Mouse (Mus musculus) CH12.LX (cell line): ENCODE results near the gene Gli3.

Experiments used
- CTCF ChIP-seq, 2 experiments: IDR thresholded peaks in 1 of 2; conservative IDR thresholded peaks in 1 of 2; 2 replicates each; pipeline ENCODE4 v1.5.1; 2011 to 2012; ENCODE audit warnings: low read depth in 2 of 2, low read length in 2 of 2, improper control_type of control experiment in 1 of 2, inconsistent platforms in 1 of 2, mild to moderate bottlenecking in 1 of 2, moderate library complexity in 1 of 2
- ETS1 ChIP-seq: conservative IDR thresholded peaks from 2 replicates; pipeline ENCODE4 v1.6.1; 2012; ENCODE audit warnings: low read depth, mild to moderate bottlenecking, inconsistent platforms, low read length, improper control_type of control experiment, moderate library complexity
- GABPA ChIP-seq: IDR thresholded peaks from 2 replicates; pipeline ENCODE4 v1.6.1; 2012; ENCODE audit warnings: low read depth, low read length, improper control_type of control experiment, inconsistent platforms; ENCODE audit not compliant: insufficient replicate concordance
- HCFC1 ChIP-seq: IDR thresholded peaks from 2 replicates; pipeline ENCODE4 v1.6.1; 2012; ENCODE audit warnings: low read depth, mild to moderate bottlenecking, inconsistent platforms, low read length, improper control_type of control experiment
- JUND ChIP-seq: conservative IDR thresholded peaks from 2 replicates; pipeline ENCODE4 v1.6.1; 2011; ENCODE audit warnings: low read depth, low read length, improper control_type of control experiment
- MAFK ChIP-seq: IDR thresholded peaks from 2 replicates; pipeline ENCODE4 v1.6.1; 2011; ENCODE audit warnings: low read length, improper control_type of control experiment; ENCODE audit not compliant: insufficient replicate concordance
- MAX ChIP-seq: IDR thresholded peaks from 2 replicates; pipeline ENCODE4 v1.6.1; 2011; ENCODE audit warnings: low read length, improper control_type of control experiment
- POLR2A ChIP-seq: IDR thresholded peaks from 2 replicates; pipeline ENCODE4 v1.6.1; 2011; ENCODE audit warnings: low read depth, mild to moderate bottlenecking, improper control_type of control experiment, low read length
- RCOR1 ChIP-seq: conservative IDR thresholded peaks from 2 replicates; pipeline ENCODE4 v1.6.1; 2012; ENCODE audit warnings: low read depth, mild to moderate bottlenecking, inconsistent platforms, low read length, improper control_type of control experiment
- SMC3 ChIP-seq: IDR thresholded peaks from 2 replicates; pipeline ENCODE4 v1.6.1; 2011; ENCODE audit warnings: low read depth, low read length, improper control_type of control experiment
- UBTF ChIP-seq: IDR thresholded peaks from 2 replicates; pipeline ENCODE4 v1.6.1; 2012; ENCODE audit warnings: low read depth, mild to moderate bottlenecking, inconsistent platforms, low read length, improper control_type of control experiment, moderate library complexity
- ZNF384 ChIP-seq: IDR thresholded peaks from 2 replicates; pipeline ENCODE4 v1.6.1; 2012; ENCODE audit warnings: low read depth, low read length, improper control_type of control experiment, inconsistent platforms

GRCm38 (mm10) chr13:15514082-15514481 lies 51.0 kb downstream of the Gli3 start:
- TF ChIP-seq UBTF (no peak), MAX (no peak), CTCF (conservative IDR thresholded peaks at IDR 0.05 in 1 of 2, IDR thresholded peaks at IDR 0.05 in 1 of 2; ENCODE audit: low read depth in 2 of 2, low read length in 2 of 2) (no peak), JUND (no peak), POLR2A (no peak), MAFK (no peak), HCFC1 (no peak), ZNF384 (no peak), SMC3 (no peak), RCOR1 (no peak), ETS1 (no peak), GABPA (no peak)
